Mouse (Mus musculus) intestine, postnatal 0 days (tissue): ENCODE measurements at regions not wholly inside any gene's neighbourhood (a gene's known extent, or its start where the extent isn't known, plus 50 kb on each side); places are given as distances from the start of the nearest gene placed in this dataset.

ENCODE experiments used
- ATAC-seq: fragments of 200-750 bp; cut with Nextera tagmentation; 2 replicates; pipeline ENCODE4 v1.8.0; 2017; ENCODE audit warnings: mild to moderate bottlenecking, moderate TSS enrichment, moderate library complexity
- H3K27ac ChIP-seq: fragments of 300-500 bp; sonication (generic); 2 replicates; pipeline ENCODE4 v1.5.1; 2014; ENCODE audit warnings: mild to moderate bottlenecking, low read depth, low read length, moderate library complexity
- H3K27me3 ChIP-seq: fragments of 300-500 bp; sonication (generic); replicated peaks from 2 replicates; pipeline ENCODE4 v1.6.1; 2014; ENCODE audit warnings: low read length, mixed read lengths; ENCODE audit not compliant: control insufficient read depth, insufficient read depth
- H3K36me3 ChIP-seq: fragments of 300-500 bp; sonication (generic); 2 replicates; pipeline ENCODE4 v1.6.1; 2014; ENCODE audit warnings: mild to moderate bottlenecking, moderate library complexity; ENCODE audit not compliant: control insufficient read depth, insufficient read depth
- H3K4me1 ChIP-seq: fragments of 300-500 bp; sonication (generic); replicated peaks from 2 replicates; pipeline ENCODE4 v1.6.1; 2014; ENCODE audit warnings: antibody characterized with exemption, low read length, mixed read lengths; ENCODE audit not compliant: control insufficient read depth, insufficient read depth
- H3K4me2 ChIP-seq: fragments of 300-500 bp; sonication (generic); replicated peaks from 2 replicates; pipeline ENCODE4 v1.6.1; 2014; ENCODE audit warnings: low read depth, mild to moderate bottlenecking, moderate library complexity
- H3K4me3 ChIP-seq: fragments of 300-500 bp; sonication (generic); 2 replicates; pipeline ENCODE4 v1.5.1; 2014; ENCODE audit warnings: low read depth, low read length
- H3K9ac ChIP-seq: fragments of 300-500 bp; sonication (generic); 2 replicates; pipeline ENCODE4 v1.6.1; 2014; ENCODE audit warnings: mild to moderate bottlenecking, low read depth, low read length
- H3K9me3 ChIP-seq: fragments of 300-500 bp; sonication (generic); 2 replicates; pipeline ENCODE4 v1.6.1; 2016; ENCODE audit warnings: mixed run types; ENCODE audit not compliant: control insufficient read depth
- CTCF ChIP-seq: sonication (generic); IDR thresholded peaks from 2 replicates; pipeline ENCODE4 v1.5.1; 2016; ENCODE audit warnings: low read depth, mild to moderate bottlenecking, control low read depth, antibody characterized with exemption, moderate library complexity
- WGBS: fragments of 180-500 bp; shearing (Covaris S2); extraction: QIAGEN DNeasy Blood & Tissue Kit; methylation state at CpG from one replicate; pipeline ENCODE4 v1.1.7; 2014; 5-methylcytosine and 5-hydroxymethylcytosine counted together

DNA sequence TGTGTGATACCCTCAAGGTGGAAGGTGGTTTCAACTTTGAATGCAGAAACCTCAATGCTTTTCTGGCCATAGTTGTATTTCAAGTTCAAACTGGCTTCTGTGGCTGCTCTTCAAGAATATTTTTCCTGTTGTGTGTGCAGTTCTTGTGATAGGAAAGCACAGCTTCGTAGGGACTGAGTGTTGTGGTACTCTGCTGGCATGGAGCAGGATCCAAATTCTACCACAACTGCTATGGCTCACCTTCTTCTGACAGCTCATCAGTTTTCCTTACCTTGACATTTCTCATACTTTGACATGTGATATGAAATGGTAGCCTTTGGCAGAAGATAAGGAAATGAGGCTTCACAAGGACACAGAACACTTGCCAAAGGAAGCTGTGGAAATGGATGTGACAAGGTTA is 79.0 kb upstream of the Reg3g start:
- no peak overlapping the region for H3K27ac ChIP-seq
- no peak overlapping the region for H3K4me2 ChIP-seq
- H3K36me3 ChIP-seq = no peaks in the 10 kb centered on the region
- H3K9ac ChIP-seq = no peak overlapping the region
- H3K4me1 ChIP-seq = no peaks in the 10 kb centered on the region
- H3K9me3 ChIP-seq = no peaks in the 10 kb centered on the region
- H3K4me3 ChIP-seq = no peak overlapping the region
- TF ChIP-seq CTCF = no peak
- H3K27me3 ChIP-seq = no peaks in the 10 kb centered on the region
- 76% methylated on average over 1 of the region's 1 CpGs for WGBS
- no peak for ATAC-seq

DNA sequence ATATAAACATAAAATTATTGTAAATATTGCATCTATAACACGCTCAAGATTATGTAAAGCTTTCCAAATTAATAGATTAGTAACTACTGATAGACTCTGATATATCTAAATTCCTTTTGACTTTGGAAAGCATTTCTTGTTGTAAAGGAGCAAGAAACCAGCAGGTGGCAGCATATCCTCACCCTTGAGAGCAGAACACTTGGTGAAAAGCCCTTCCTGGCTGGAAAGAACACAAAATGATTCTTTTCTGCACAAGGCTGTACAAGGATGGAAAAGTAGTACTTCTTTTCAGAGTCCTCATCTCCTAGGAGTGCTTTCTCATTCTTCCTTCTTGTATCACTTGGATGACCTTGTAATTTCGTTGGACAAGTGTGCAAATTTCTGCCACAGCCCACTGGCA is 75.6 kb upstream of the Reg3g start:
- Histone ChIP-seq H3K4me2 (no peak overlapping the region), H3K4me1 (no peaks in the 10 kb centered on the region), H3K36me3 (no peaks in the 10 kb centered on the region), H3K9me3 (no peaks in the 10 kb centered on the region), H3K9ac (no peak overlapping the region), H3K4me3 (no peak overlapping the region), H3K27ac (no peak overlapping the region), H3K27me3 (no peaks in the 10 kb centered on the region)
- TF ChIP-seq CTCF = peak; percentile 88
- WGBS = 10% methylated on average over 2 of the region's 2 CpGs
- no peak for ATAC-seq

DNA sequence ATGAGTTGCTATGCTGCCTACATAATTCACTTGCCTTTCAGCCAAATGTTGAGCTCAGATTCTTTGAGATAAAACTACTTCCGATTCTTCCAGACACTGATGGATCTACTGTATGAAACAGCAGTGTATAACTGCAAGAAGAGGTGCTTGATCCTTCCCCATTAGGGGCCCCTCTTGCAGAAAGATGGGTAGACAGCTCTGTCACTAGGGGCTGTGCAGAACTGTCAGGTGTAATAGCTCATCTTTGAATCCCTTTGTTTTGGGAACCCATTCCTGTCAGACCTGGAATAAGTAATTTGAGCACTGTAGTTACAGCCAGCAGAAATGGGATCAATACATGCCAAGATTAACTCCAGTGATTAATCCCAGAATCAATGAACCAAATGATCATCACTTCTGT is 68.8 kb upstream of the Reg3g start:
- H3K9me3 ChIP-seq = no peaks in the 10 kb centered on the region
- 97% methylated on average over 1 of the region's 1 CpGs for WGBS
- H3K27me3 ChIP-seq = no peaks in the 10 kb centered on the region
- no peaks in the 10 kb centered on the region for H3K36me3 ChIP-seq
- no peak overlapping the region for H3K4me2 ChIP-seq
- H3K27ac ChIP-seq = no peak overlapping the region
- H3K9ac ChIP-seq = no peak overlapping the region
- H3K4me1 ChIP-seq = no peaks in the 10 kb centered on the region
- no peak for TF ChIP-seq CTCF
- H3K4me3 ChIP-seq = no peak overlapping the region
- no peak for ATAC-seq

DNA sequence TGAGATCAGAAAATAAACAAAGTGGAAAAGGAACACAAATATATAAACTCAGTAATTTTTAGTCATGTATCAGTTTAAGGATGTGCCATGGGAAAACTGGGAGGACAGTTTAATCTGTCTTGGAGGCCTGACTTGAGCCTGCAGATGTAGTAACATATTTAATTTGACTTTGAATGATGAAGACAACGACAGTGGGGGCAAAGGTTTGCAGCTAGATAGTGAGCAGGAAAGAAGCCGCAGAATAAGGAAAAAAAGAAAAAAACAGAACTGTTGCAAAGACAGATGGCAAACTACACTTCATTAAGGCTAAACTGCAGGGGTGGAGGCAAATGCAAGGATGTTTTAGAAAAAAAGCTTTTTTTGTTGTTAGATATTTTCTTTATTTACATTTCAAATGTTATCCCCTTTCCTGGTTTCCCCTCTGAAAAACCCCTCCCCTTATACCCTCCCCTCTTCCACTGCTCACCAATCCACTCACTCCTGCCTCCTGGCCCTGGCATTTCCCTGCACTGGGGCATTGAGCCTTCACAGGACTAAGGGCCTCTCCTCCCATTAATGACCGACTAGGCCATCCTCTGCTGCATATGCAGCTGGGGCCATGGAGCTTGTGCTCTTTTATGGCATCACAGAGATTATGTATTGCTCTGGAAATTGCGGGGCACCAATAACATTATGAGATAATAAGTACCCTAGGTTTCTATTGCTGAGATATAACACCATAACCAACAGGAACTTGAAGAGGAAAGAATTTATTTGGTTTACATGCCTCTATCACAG is 58.5 kb upstream of the Reg3g start:
- TF ChIP-seq CTCF = no peak
- Histone ChIP-seq H3K4me1 (no peaks in the 10 kb centered on the region), H3K4me3 (no peak overlapping the region), H3K27ac (no peak overlapping the region), H3K9ac (no peak overlapping the region), H3K36me3 (no peaks in the 10 kb centered on the region), H3K9me3 (no peaks in the 10 kb centered on the region), H3K4me2 (no peak overlapping the region), H3K27me3 (no peaks in the 10 kb centered on the region)
- 17% methylated on average over 4 of the region's 4 CpGs for WGBS
- no peak for ATAC-seq
